Mouse (Mus musculus): Measurements from ENCODE around the gene Fam89a. TPM values are rescaled to one million over a fixed set of nuclear protein-coding genes. Genes with fewer than 3 reads are reported as not detected.

Fam89a gene
- polyA plus RNA-seq, 1 experiment: 6.9 TPM

DNA sequence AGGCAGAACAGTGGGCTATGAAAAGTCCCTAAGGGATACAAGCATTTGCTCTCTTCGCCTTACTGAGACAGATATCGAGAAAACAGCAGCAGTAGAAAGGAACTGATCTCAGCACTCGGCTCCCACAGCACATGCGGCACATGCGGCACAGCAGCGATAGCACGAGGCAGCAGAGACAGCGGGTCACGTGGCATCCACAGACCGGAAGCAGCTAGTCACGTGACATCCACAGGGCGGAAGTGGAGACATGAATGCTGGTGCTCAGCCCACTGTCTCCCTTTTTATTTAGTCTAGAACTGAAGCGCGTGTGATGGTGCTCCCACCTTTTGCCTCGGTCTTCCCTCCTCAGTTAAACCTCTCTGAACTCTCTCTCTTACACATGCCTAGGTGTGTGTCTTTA, 31.6 kb upstream of the Fam89a start:
- Histone ChIP-seq H3K27me3 (ENCODE audit: control insufficient read depth, insufficient read depth, low read length, poor library complexity, severe bottlenecking) (no peaks in the 10 kb centered on the region), H3K9me3 (replicated peaks; ENCODE audit: control insufficient read depth, insufficient read depth, low read length, poor library complexity, severe bottlenecking) (no peaks in the 10 kb centered on the region; the same call in 1 of the 2 replicates), H3K9ac (ENCODE audit: low read depth, poor library complexity, severe bottlenecking) (no peak overlapping the region), H3K4me1 (ENCODE audit: control insufficient read depth, insufficient read depth, low read length) (no peaks in the 10 kb centered on the region), H3K4me3 (ENCODE audit: low read depth, low read length) (no peak overlapping the region), H3K27ac (ENCODE audit: insufficient read depth, low read length) (no peak overlapping the region), H3K36me3 (ENCODE audit: control insufficient read depth, insufficient read depth, low read length, poor library complexity, severe bottlenecking) (no peaks in the 10 kb centered on the region)
- TF ChIP-seq POLR2A (IDR thresholded peaks at IDR 0.05; ENCODE audit: insufficient read depth, low read length) (no peak), EP300 (IDR thresholded peaks at IDR 0.05; ENCODE audit: insufficient read depth, low read depth, low read length) (no peak), CTCF (IDR thresholded peaks at IDR 0.05; ENCODE audit: low read depth, low read length) (no peak)

DNA sequence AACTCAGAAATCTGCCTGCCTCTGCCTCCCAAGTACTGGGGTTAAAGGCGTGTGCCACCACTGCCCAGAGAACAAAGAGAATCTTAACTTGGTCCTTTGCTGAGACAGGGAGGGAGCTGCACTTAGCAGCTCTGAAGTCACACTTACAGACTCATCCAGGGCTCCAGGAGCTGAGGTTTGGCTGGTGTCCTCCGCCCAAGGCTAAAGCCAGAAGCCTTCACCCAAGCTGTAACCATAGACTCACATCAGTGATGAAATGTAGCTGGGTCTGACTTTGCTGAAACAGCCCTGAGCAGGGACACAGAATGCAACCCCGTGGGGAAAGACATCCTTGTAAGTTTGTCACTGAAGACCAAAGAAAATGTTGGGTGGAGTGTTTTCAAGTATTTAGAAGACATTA, 30.8 kb upstream of the Fam89a start:
- Histone ChIP-seq H3K4me3 (ENCODE audit: low read depth, low read length) (no peak overlapping the region), H3K9ac (ENCODE audit: low read depth, poor library complexity, severe bottlenecking) (no peak overlapping the region), H3K27ac (ENCODE audit: insufficient read depth, low read length) (no peak overlapping the region), H3K36me3 (ENCODE audit: control insufficient read depth, insufficient read depth, low read length, poor library complexity, severe bottlenecking) (no peaks in the 10 kb centered on the region), H3K4me1 (ENCODE audit: control insufficient read depth, insufficient read depth, low read length) (no peaks in the 10 kb centered on the region), H3K9me3 (replicated peaks; ENCODE audit: control insufficient read depth, insufficient read depth, low read length, poor library complexity, severe bottlenecking) (no peaks in the 10 kb centered on the region; the same call in 1 of the 2 replicates), H3K27me3 (ENCODE audit: control insufficient read depth, insufficient read depth, low read length, poor library complexity, severe bottlenecking) (no peaks in the 10 kb centered on the region)
- TF ChIP-seq CTCF (IDR thresholded peaks at IDR 0.05; ENCODE audit: low read depth, low read length) (no peak), EP300 (IDR thresholded peaks at IDR 0.05; ENCODE audit: insufficient read depth, low read depth, low read length) (no peak), POLR2A (IDR thresholded peaks at IDR 0.05; ENCODE audit: insufficient read depth, low read length) (no peak)

DNA sequence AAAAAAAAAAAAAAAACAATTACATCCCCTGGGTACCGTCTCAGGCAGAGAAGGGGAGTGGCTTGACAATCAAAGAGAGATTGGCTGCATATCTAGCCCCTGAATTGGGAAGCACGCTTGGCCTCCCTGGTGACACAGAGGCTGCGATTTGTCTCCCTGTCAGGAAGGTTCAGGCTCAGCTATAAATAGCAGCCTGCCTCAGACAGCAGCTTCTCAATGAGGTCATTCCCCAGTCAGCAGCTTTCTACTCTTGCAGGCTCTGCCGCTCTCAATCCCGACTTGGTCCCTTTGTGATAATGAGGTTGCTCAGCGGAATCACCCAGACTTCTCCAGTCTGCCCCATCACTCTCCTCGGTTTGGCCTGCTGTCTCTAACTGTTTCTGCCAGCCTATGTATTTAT, 28.6 kb upstream of the Fam89a start:
- Histone ChIP-seq H3K4me3 (ENCODE audit: low read depth, low read length) (no peak overlapping the region), H3K27me3 (ENCODE audit: control insufficient read depth, insufficient read depth, low read length, poor library complexity, severe bottlenecking) (no peaks in the 10 kb centered on the region), H3K9ac (ENCODE audit: low read depth, poor library complexity, severe bottlenecking) (no peak overlapping the region), H3K36me3 (ENCODE audit: control insufficient read depth, insufficient read depth, low read length, poor library complexity, severe bottlenecking) (no peaks in the 10 kb centered on the region), H3K9me3 (replicated peaks; ENCODE audit: control insufficient read depth, insufficient read depth, low read length, poor library complexity, severe bottlenecking) (no peaks in the 10 kb centered on the region; the same call in 1 of the 2 replicates), H3K4me1 (ENCODE audit: control insufficient read depth, insufficient read depth, low read length) (no peaks in the 10 kb centered on the region), H3K27ac (ENCODE audit: insufficient read depth, low read length) (no peak overlapping the region)
- TF ChIP-seq CTCF (IDR thresholded peaks at IDR 0.05; ENCODE audit: low read depth, low read length) (no peak), POLR2A (IDR thresholded peaks at IDR 0.05; ENCODE audit: insufficient read depth, low read length) (no peak), EP300 (IDR thresholded peaks at IDR 0.05; ENCODE audit: insufficient read depth, low read depth, low read length) (no peak)

DNA sequence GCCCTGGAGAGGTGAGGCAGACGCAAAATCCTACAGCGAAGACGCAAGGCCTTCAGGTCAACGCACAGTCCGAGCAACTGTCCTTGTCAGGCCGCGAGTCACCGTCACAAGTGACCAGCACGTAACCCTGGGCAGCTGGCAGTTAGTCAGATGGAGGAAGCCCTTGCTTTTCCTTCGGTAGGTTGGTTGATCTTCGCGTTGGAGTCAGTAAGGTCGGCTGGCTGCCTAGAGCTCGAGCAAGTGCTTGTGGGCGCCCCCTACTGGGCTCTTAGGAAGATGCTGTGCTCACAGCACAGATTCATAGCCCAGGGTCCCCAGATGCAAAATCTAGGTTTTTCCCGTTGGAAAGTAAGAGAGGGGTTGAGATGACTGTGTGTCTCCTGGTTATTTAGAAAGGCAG, 24.1 kb upstream of the Fam89a start:
- no peaks in the 10 kb centered on the region for H3K27me3 ChIP-seq (ENCODE audit: control insufficient read depth, insufficient read depth, low read length, poor library complexity, severe bottlenecking)
- H3K36me3 ChIP-seq (ENCODE audit: control insufficient read depth, insufficient read depth, low read length, poor library complexity, severe bottlenecking): no peaks in the 10 kb centered on the region
- H3K4me1 ChIP-seq (ENCODE audit: control insufficient read depth, insufficient read depth, low read length): no peaks in the 10 kb centered on the region
- H3K9me3 ChIP-seq (replicated peaks; ENCODE audit: control insufficient read depth, insufficient read depth, low read length, poor library complexity, severe bottlenecking): no peaks in the 10 kb centered on the region
- no peak for TF ChIP-seq EP300 (IDR thresholded peaks at IDR 0.05; ENCODE audit: insufficient read depth, low read depth, low read length)
- peak; percentile 79 for TF ChIP-seq CTCF (IDR thresholded peaks at IDR 0.05; ENCODE audit: low read depth, low read length)
- no peak overlapping the region for H3K9ac ChIP-seq (ENCODE audit: low read depth, poor library complexity, severe bottlenecking)
- H3K27ac ChIP-seq (ENCODE audit: insufficient read depth, low read length): no peak overlapping the region
- peak overlapping the region; percentile 20; the same call in 1 of the 2 replicates for H3K4me3 ChIP-seq (ENCODE audit: low read depth, low read length)

DNA sequence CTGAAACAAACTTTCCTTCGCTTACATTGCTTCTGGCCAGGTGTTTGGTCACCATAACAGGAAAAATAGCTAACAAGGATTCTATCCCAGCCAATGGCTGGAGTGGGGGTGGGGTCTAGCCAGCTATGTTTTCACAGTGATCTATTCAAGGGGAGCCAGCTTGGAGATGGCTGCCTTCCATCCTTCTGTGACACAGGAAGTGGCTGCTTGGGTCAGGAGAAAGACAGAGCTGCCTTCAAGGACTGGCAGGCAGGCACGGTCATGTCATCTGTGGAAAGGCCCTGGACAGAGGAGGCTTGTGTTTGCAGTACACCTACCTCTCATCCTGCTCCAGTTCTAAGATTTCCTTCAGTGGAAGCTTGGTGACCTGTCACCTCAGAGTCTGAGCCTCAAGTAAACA, 20.8 kb upstream of the Fam89a start:
- Histone ChIP-seq H3K4me1 (ENCODE audit: control insufficient read depth, insufficient read depth, low read length) (no peaks in the 10 kb centered on the region), H3K36me3 (ENCODE audit: control insufficient read depth, insufficient read depth, low read length, poor library complexity, severe bottlenecking) (no peaks in the 10 kb centered on the region), H3K27me3 (ENCODE audit: control insufficient read depth, insufficient read depth, low read length, poor library complexity, severe bottlenecking) (no peaks in the 10 kb centered on the region), H3K9ac (ENCODE audit: low read depth, poor library complexity, severe bottlenecking) (no peak overlapping the region), H3K27ac (ENCODE audit: insufficient read depth, low read length) (no peak overlapping the region), H3K4me3 (ENCODE audit: low read depth, low read length) (no peak overlapping the region), H3K9me3 (replicated peaks; ENCODE audit: control insufficient read depth, insufficient read depth, low read length, poor library complexity, severe bottlenecking) (no peaks in the 10 kb centered on the region)
- no peak for TF ChIP-seq EP300 (IDR thresholded peaks at IDR 0.05; ENCODE audit: insufficient read depth, low read depth, low read length)
- no peak for TF ChIP-seq CTCF (IDR thresholded peaks at IDR 0.05; ENCODE audit: low read depth, low read length)
- no peak for TF ChIP-seq POLR2A (IDR thresholded peaks at IDR 0.05; ENCODE audit: insufficient read depth, low read length)

DNA sequence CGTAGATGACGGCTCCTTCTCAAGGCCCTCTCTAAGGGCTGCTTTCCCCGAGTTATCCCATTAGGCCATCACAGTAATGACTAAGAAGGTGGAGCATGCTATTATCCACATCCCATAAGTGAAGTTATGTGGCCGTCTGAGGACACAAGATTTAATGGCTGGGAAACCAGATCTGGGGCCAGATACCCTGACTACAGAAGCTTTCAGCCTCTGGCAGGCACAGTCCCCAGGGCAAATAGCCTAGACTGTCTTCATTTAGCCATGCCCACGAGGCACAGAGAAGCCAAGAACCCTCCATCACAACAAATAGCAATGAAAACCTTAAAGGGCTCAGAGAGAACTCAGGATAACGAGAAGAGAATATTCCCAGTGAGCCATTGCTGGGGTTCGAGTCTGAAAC, 11.4 kb upstream of the Fam89a start:
- H3K27ac ChIP-seq (ENCODE audit: insufficient read depth, low read length): no peak overlapping the region
- H3K9ac ChIP-seq (ENCODE audit: low read depth, poor library complexity, severe bottlenecking): no peak overlapping the region
- no peaks in the 10 kb centered on the region for H3K4me1 ChIP-seq (ENCODE audit: control insufficient read depth, insufficient read depth, low read length)
- no peaks in the 10 kb centered on the region for H3K9me3 ChIP-seq (replicated peaks; ENCODE audit: control insufficient read depth, insufficient read depth, low read length, poor library complexity, severe bottlenecking)
- TF ChIP-seq CTCF (IDR thresholded peaks at IDR 0.05; ENCODE audit: low read depth, low read length): no peak
- TF ChIP-seq POLR2A (IDR thresholded peaks at IDR 0.05; ENCODE audit: insufficient read depth, low read length): no peak
- no peak for TF ChIP-seq EP300 (IDR thresholded peaks at IDR 0.05; ENCODE audit: insufficient read depth, low read depth, low read length)
- H3K4me3 ChIP-seq (ENCODE audit: low read depth, low read length): no peak overlapping the region
- no peaks in the 10 kb centered on the region for H3K27me3 ChIP-seq (ENCODE audit: control insufficient read depth, insufficient read depth, low read length, poor library complexity, severe bottlenecking)
- H3K36me3 ChIP-seq (ENCODE audit: control insufficient read depth, insufficient read depth, low read length, poor library complexity, severe bottlenecking): no peaks in the 10 kb centered on the region

Data from ES-Bruce4 (cell line).